Mouse (Mus musculus): ENCODE measurements around the gene Shkbp1. TPM values are rescaled to one million over a fixed set of nuclear protein-coding genes. Genes with fewer than 3 reads are reported as not detected.

Shkbp1 gene
- total RNA-seq, 2 experiments from 2014 or later: 2.3 to 2.8 TPM

DNA sequence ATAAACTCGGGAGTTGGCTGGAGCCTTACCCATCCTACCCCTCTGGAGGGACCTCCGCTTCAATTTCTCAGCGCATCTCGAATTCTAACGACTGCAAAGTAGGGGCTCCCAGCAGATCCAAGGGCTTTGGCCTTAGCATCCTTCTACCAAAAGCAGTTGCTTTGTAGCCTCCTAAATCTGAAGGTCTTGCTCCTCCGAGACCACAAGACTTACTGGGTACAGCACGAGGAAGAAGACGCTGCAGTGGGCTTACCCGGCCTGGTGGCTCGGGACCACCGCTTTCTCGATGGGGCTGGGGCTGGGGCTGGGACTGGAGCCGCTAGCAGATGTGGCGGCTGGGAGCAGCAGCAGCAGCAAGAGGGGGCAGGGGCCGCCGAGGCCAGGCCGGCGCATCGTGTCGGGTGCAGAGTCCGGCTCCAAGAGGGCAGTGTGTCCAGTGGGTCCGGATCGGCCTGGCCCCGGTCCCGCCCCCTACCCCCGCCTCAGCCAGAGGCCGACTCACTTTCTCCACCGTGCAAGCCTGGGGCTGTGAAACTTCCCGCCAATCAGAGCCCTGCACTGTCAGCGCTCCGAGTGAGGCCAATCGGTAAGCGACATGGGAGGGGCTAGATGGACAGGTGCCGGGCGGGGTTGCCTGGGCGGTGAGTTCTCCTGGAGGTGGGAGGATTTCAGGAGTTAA is 18.5 kb downstream of the Shkbp1 start, which contains the start of gene Ltbp4:
TSS of gene Ltbp4 (minus strand) at position 518 of the 679 bp plus-strand sequence.
- peak within 1 kb of the TSS; percentile 56 for H3K4me3 ChIP-seq
- intact Hi-C loops (cut with DNase I): loop anchor here (2.0 to 5.0 kb wide), 4 partner anchors 17 to 390 kb away; partner anchors contain the start of genes Blvrb and Sptbn4
- DNase-seq: peak; percentile 60
- TF ChIP-seq CTCF (IDR thresholded peaks at IDR 0.05): no peak
- no peak within 1 kb of the TSS for H3K27ac ChIP-seq

DNA sequence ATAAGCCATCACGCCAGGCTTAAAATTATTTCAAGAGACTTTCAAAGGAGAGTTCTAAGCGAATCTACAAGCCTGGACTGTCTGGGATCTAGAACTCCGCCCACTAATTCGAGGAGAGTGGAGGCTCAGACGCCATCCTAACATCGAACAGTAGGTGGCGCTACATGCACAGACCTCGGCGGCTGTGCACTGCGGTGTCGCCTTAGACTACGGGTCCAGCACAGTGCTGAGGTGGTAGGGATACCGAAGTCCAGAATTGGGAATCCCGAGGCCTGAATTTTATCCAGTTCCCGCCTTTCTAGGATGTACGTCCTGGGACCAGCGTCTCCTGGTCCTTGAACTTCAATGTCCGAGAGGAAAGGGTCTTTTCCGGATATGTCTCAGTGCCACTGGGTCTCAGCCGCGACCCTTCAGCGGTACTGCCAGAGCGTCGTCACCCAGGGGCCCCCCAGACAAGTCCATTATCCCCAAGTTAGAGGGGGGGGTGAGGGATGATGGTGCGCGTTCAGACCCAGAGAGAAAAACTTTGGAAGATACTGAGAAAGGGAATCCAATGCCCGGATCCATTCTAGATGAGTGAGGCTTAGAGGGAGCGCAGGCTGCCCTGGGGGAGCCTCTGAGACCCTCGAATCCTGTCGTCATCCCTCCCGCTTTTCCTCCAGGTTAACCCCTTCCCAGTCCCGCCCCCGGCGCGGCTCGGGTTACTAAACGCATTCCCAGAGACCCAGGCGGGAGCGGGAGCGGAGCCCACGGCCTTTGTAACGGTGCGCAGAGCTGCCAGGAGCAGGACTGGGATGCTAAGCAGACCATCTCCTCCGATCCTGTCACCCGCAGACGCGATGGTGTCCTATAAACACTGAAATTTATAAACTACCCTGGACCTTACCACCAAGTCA is 19.6 kb downstream of the Shkbp1 start:
- DNase-seq: peak; percentile 92
- intact Hi-C loops (cut with DNase I): loop anchor here (1.0 to 5.0 kb wide), 6 partner anchors 19 to 391 kb away; partner anchors contain the start of genes Blvrb and Sptbn4
- peak overlapping the region; percentile 68 for H3K27ac ChIP-seq
- peak overlapping the region; percentile 46 for H3K4me3 ChIP-seq
- no peak; the same call in 1 of the 2 replicates for TF ChIP-seq CTCF (IDR thresholded peaks at IDR 0.05)

DNA sequence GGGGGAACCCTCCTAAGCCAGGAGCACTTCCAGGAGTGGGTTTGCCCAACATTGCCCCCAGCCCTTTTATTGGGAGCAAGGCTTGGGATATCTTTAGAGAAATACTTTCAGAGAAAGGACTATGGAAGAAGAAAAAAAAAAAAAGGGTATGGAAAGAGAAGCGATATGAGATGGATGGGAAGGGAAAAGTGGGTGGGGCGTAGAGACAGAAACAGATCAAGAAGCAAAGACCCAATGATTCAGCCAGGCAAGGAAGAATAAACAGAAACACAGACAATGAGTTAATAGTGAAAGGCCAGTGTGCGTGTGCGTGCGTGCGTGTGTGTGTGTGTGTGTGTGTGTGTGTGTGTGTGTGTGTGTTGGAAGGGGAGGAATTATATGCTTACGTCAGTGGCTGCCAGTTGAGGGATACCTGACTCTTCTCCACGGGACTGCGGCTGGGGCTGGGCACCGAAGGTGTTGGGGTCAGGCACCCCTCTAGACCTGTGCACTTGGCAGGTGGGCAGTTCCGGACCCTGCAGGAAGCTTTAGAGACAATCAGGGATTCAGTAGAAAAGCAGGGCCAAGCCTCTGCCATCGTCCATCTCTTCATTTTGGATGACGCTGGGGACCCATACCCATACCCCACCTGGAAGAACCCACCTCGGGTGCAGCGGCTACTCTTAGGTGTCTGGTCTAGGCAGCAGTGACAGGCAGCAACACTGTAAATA is 20.7 kb downstream of the Shkbp1 start:
- TF ChIP-seq CTCF (IDR thresholded peaks at IDR 0.05): no peak
- H3K4me3 ChIP-seq: peak overlapping the region; percentile 87
- intact Hi-C loops (cut with DNase I): loop anchor here (5.0 kb wide), 3 partner anchors 67 to 392 kb away; partner anchors contain the start of genes Blvrb and Sptbn4
- H3K27ac ChIP-seq: peak overlapping the region; percentile 92
- no peak for DNase-seq

DNA sequence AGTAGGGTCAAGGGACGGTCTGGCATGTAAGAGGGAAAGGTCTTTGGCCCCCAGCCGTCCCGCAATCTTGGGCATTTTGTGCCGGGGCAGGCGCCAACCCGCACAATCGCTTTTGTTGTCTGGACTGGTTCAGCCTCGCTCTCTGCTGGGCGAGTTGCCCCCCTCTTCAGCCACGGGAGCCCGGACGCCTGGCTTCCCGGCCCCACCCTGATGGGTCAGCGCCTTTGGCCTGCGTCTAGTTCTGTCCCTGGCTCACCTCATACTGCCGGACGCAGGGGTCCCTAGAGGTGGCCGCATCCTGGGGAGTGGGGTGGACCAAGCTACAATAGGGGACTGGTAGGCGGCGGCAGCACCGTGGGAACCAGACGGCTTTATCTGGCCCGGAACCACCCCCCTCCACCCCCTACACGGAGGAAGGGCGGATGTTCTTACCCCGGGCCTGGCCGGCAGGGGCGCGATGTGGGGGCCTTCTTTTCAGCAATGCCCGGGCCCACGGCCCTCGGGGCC is 21.4 kb downstream of the Shkbp1 start:
- peak overlapping the region; percentile 92 for H3K27ac ChIP-seq
- peak; percentile 48 for TF ChIP-seq CTCF (IDR thresholded peaks at IDR 0.05)
- intact Hi-C loops (cut with DNase I): loop anchor here (5.0 kb wide), 1 partner anchor 353 kb away; the partner anchor contains the start of gene Zfp607b
- peak; percentile 81 for DNase-seq
- peak overlapping the region; percentile 87 for H3K4me3 ChIP-seq

DNA sequence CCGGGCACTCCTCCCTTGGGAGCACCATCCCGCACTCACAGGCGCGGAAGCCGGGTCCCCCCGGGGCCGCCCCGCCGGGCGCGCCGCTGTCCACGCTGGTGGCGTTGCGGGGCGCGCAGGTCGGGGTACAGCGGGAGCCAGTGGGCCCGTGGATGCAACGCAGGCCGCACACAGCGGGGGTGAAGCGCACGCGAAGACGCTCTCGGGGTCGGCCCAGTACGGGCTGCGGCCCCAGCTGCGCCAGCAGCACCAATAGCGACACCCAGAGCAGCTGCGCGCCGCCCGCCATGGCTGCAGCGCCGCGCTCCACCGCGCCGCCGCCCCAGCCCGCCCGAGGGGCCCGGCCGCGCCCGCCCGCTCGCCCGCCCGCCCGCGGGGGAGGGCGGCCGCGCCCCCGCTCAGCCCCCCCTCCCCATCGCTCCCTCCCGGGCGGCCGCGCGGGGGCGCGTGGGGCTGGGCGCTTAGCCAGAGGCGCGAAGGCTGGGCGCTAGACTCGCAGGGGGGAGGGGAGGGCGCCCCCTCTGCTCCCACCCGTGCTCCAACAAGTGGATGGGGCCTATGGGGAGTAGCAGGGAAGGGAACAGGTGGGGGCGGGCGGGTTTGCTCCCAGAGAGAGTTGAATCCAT is 22.4 kb downstream of the Shkbp1 start:
- Histone ChIP-seq H3K27ac (peak overlapping the region; percentile 92), H3K4me3 (peak overlapping the region; percentile 87)
- no peak for TF ChIP-seq CTCF (IDR thresholded peaks at IDR 0.05)
- peak; percentile 66 for DNase-seq
- intact Hi-C loops (cut with DNase I): loop anchor here (5.0 kb wide), 1 partner anchor 354 kb away; the partner anchor contains the start of gene Zfp607b

DNA sequence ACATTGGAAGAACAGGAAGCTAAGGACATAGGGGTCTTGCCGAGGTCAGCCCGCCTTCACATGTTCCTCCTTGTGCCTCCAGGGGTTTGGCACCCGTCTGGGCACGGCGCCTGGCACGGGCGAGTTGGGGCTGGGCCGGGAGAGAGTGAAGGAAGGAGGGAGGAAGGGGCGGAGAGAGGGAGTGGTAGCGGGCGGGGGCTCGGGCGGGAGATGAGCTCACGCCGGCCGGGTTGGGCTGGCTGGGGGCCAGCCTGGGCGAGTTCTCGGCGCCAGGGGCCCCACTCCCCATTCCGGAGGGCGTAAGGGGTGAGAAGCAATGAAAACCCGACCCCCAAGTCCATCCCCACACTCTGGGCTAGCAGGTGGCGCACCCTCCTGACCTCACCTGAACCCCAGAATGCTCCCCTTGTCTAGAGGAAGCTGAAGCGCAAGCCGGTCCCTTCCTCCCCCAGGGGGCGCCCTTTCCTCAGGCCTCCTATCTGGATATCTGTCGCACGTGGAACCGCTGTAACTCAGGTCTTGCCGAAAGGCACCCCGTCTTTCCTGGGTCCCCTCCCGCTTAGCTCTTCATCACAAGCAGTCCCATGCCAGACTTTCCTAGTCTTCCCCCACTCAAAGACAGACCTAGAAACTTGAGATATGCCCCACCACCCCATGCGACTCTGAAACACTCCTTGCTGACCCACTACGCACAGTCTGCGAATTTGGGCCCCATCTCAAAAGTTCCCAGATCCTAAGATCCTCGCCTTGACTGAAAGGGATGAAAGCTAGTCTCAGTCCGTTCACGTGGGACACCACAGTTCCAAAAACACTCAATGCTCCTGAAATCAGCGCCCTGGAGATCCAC is 23.2 kb downstream of the Shkbp1 start:
- DNase-seq: peak; percentile 93
- TF ChIP-seq CTCF (IDR thresholded peaks at IDR 0.05): peak; percentile 93
- H3K4me3 ChIP-seq: peak overlapping the region; percentile 87
- intact Hi-C loops (cut with DNase I): loop anchor here (5.0 kb wide), 1 partner anchor 355 kb away; the partner anchor contains the start of gene Zfp607b
- peak overlapping the region; percentile 92 for H3K27ac ChIP-seq

DNA sequence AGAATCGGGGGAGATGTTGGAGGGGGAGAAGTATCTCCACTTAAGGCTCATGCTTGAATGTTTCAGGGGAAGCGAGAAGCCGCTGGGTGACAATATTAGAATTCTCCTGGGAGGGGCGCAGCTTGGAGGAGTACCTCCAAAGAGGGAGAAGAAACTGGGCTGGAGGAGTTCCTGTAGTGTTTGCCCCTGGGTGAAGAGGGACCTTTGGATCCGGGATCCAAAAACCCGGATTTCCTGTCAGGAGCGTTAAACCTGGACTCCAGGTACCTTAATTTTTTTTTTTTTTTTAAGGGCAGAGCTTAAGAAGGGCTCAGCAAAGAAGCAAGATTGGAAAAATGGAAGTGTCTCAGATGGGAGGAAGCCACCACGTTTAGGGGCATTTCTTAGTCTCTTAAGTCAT is 24.0 kb downstream of the Shkbp1 start:
- DNase-seq: no peak
- intact Hi-C loops (cut with DNase I): loop anchor here (5.0 kb wide), 1 partner anchor 355 kb away; the partner anchor contains the start of gene Zfp607b
- Histone ChIP-seq H3K4me3 (peak overlapping the region; percentile 87), H3K27ac (peak overlapping the region; percentile 92)
- no peak for TF ChIP-seq CTCF (IDR thresholded peaks at IDR 0.05)

DNA sequence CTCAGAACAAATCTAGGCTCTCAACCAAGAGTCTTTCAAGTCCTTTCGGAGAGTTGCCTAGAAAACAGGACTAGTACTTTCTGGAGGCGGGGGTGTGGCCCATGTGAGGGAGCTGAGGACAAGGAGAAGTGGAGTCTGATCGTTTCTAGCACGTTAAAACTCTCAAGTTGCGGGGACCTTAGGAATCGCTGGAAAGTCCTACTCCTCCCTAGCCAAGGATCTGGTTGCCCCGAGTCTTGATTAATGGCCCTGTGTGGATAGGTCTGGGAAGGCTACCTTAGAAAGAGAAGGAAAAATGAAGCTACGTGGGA is 24.3 kb downstream of the Shkbp1 start:
- TF ChIP-seq CTCF (IDR thresholded peaks at IDR 0.05): no peak
- peak overlapping the region; percentile 92 for H3K27ac ChIP-seq
- intact Hi-C loops (cut with DNase I): loop anchor here (5.0 kb wide), 1 partner anchor 356 kb away; the partner anchor contains the start of gene Zfp607b
- peak; percentile 67 for DNase-seq
- H3K4me3 ChIP-seq: peak overlapping the region; percentile 87

DNA sequence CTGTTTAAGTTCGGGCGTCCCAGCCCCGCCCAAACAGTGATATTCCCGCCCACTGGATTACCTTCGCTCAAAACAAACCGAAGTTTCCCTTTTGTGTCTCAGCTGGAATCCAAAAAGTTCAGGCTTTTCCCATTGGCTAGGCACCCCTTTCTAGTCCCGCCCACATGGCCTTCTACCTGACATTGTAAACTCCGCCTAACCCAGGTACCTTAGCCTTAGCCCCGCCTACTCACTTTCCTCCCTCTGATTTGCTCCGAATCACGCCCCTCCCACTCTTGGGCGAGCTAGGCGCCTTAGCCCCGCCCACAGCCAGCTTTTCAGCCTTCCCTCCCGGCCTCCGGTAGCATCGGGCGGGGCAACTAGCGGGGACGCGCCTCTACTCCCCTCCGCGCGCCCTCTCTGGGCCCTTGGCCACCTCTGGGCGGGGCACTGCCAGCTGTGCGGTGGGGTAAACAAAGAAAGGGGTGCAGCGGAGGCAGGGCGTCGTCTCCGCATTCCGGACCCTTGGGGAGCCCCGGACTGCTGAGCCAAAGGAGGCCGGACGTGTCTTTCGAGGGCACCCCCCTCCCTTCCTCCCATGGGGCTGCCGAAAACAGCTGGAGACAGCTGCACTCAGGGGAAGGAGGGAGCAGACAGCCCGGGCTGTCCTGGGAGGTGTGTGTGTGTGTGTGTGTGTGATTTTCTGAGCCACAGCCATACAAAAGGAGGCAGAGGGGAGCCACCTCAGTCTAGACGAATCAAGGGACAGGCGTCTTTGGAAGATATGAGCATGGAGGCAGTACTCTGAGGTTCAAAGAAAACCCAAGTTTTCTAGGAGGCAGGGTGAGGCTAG is 24.9 kb downstream of the Shkbp1 start:
- peak overlapping the region; percentile 87 for H3K4me3 ChIP-seq
- H3K27ac ChIP-seq: peak overlapping the region; percentile 92
- intact Hi-C loops (cut with DNase I): loop anchor here (5.0 kb wide), 1 partner anchor 356 kb away; the partner anchor contains the start of gene Zfp607b
- DNase-seq: peak; percentile 96
- TF ChIP-seq CTCF (IDR thresholded peaks at IDR 0.05): no peak

DNA sequence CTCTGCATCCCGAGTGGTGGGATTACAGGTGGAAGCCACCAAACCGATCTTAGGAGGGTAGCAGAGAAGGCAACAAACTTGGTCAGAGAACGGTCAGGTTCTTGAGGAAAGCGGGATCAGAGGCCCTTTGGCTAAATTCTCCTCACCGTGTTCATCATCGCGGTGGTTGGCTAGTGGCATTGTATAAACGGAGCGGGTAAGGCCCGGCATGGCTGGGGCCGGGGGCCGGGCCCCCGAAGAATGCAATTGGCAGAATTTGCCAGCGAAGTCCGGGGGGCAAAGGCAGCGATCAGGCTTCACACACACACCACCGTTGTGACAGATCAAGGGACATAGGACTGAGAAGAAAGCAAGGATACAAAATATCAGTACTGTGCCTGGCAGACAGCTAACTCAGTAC is 25.8 kb downstream of the Shkbp1 start:
- TF ChIP-seq CTCF (IDR thresholded peaks at IDR 0.05): no peak
- DNase-seq: no peak
- Histone ChIP-seq H3K27ac (peak overlapping the region; percentile 92), H3K4me3 (peak overlapping the region; percentile 87)
- intact Hi-C loops (cut with DNase I): loop anchor here (1.0 to 5.0 kb wide), 2 partner anchors 28 to 357 kb away; partner anchors contain the start of gene Zfp607b

All from gastrocnemius, adult 2 months (tissue).